Mouse (Mus musculus): ENCODE measurements around the gene Arhgef18.

The Arhgef18 gene

GRCm38 (mm10) chr8:3392771-3393710, at the start of gene Arhgef18:
Gene Arhgef18, plus strand, starts transcription at chr8:3393006.
- DNase-seq = peak; percentile 95

- DNase-seq = no peak
These were observed 47.5 kb upstream of the Arhgef18 start for GRCm38 (mm10) chr8:3345337-3345736.

- DNase-seq = no peak
These were observed 46.0 kb upstream of the Arhgef18 start for GRCm38 (mm10) chr8:3346691-3347413.

GRCm38 (mm10) chr8:3348142-3348823, 44.5 kb upstream of the Arhgef18 start:
- DNase-seq = no peak

- DNase-seq = no peak
These were observed 42.1 kb upstream of the Arhgef18 start for GRCm38 (mm10) chr8:3350747-3351146.

GRCm38 (mm10) chr8:3352715-3353114, 40.1 kb upstream of the Arhgef18 start:
- no peak for DNase-seq

GRCm38 (mm10) chr8:3353189-3353810, 39.5 kb upstream of the Arhgef18 start, which contains the start of gene A430078G23Rik:
Gene A430078G23Rik, plus strand, starts transcription at chr8:3353415.
- DNase-seq = no peak

- DNase-seq = no peak
These were observed 38.9 kb upstream of the Arhgef18 start for GRCm38 (mm10) chr8:3353811-3354442.

GRCm38 (mm10) chr8:3354443-3354812, 38.4 kb upstream of the Arhgef18 start:
- DNase-seq = no peak

- no peak for DNase-seq
These were observed 37.2 kb upstream of the Arhgef18 start for GRCm38 (mm10) chr8:3355586-3355985.

GRCm38 (mm10) chr8:3358060-3358459, 34.7 kb upstream of the Arhgef18 start:
- peak; percentile 86 for DNase-seq

GRCm38 (mm10) chr8:3367086-3367485, 25.7 kb upstream of the Arhgef18 start:
- no peak for DNase-seq

GRCm38 (mm10) chr8:3368091-3368490, 24.7 kb upstream of the Arhgef18 start:
- DNase-seq = no peak

GRCm38 (mm10) chr8:3375748-3376147, 17.1 kb upstream of the Arhgef18 start:
- DNase-seq = no peak

GRCm38 (mm10) chr8:3376641-3377274, 16.0 kb upstream of the Arhgef18 start:
- no peak for DNase-seq

- DNase-seq = peak; percentile 79
These were observed 5.5 kb upstream of the Arhgef18 start for GRCm38 (mm10) chr8:3387286-3387685.

- DNase-seq = no peak
These were observed 4.0 kb upstream of the Arhgef18 start for GRCm38 (mm10) chr8:3388591-3389338.

GRCm38 (mm10) chr8:3389506-3389905, 3.3 kb upstream of the Arhgef18 start:
- DNase-seq = no peak

GRCm38 (mm10) chr8:3392293-3392692, 513 bp upstream of the Arhgef18 start:
- no peak for DNase-seq

- peak; percentile 72 for DNase-seq
These were observed 1.8 kb downstream of the Arhgef18 start for GRCm38 (mm10) chr8:3394600-3394999.

GRCm38 (mm10) chr8:3395246-3395645, 2.4 kb downstream of the Arhgef18 start:
- no peak for DNase-seq
